Mouse (Mus musculus): Measurements from ENCODE around the gene Tnfrsf19. TPM values are rescaled to one million over a fixed set of nuclear protein-coding genes. Genes with fewer than 3 reads are reported as not detected.

The Tnfrsf19 gene
- polyA plus RNA-seq (2017; shearing (Covaris generic)) = not detected

- ATAC-seq = peak; percentile 90
Observed at GRCm38 (mm10) chr14:61046091-61046681, at the start of gene Tnfrsf19. Tnfrsf19 (minus strand) TSS chr14:61046490.

DNA sequence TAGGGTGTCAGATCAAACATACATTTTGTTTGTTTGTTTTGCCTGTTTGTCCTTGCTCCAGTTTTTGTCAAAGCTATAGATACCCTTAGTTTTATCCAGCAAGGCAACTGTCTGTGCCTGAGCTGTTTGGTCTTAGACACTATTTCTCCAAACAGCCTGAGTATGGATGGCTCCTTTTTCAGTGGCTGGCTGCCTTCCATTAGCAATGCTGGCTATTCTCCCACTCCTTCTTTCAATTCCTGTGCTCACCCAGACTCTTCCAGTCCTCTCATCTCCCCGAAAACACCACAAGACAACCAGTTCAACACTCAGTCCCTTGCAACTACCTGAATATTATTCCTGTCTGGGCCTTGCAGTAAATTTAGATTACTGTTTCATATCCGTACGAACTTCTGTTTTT lies 45.8 kb upstream of the Tnfrsf19 start:
- no peak for ATAC-seq

DNA sequence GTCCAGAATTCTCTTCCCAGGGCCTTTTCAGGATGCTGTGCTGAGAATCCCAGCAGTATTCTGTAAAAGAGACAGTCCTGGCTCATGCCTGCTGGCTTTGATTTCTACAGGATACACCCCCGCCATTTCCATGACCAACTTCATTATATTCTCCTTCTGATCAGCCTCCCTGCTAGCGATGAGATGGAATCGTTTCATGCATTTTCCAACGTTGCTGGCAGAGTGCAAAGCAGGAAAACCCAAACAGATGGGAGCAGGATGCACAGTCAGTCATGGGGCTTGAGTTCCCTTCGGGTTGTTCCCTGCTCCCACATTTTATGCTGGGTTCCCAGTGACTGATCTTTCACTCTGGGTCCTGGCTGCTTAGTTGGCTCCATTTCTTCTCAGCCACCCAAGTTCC lies 44.7 kb upstream of the Tnfrsf19 start:
- no peak for ATAC-seq

- ATAC-seq = no peak
Observed at GRCm38 (mm10) chr14:61088187-61088586, 41.9 kb upstream of the Tnfrsf19 start.

- no peak for ATAC-seq
Observed at GRCm38 (mm10) chr14:61085325-61085724, 39.0 kb upstream of the Tnfrsf19 start.

- no peak for ATAC-seq
Observed at GRCm38 (mm10) chr14:61069555-61069954, 23.3 kb upstream of the Tnfrsf19 start.

- ATAC-seq = peak; percentile 55
Observed at GRCm38 (mm10) chr14:61061729-61062128, 15.4 kb upstream of the Tnfrsf19 start.

DNA sequence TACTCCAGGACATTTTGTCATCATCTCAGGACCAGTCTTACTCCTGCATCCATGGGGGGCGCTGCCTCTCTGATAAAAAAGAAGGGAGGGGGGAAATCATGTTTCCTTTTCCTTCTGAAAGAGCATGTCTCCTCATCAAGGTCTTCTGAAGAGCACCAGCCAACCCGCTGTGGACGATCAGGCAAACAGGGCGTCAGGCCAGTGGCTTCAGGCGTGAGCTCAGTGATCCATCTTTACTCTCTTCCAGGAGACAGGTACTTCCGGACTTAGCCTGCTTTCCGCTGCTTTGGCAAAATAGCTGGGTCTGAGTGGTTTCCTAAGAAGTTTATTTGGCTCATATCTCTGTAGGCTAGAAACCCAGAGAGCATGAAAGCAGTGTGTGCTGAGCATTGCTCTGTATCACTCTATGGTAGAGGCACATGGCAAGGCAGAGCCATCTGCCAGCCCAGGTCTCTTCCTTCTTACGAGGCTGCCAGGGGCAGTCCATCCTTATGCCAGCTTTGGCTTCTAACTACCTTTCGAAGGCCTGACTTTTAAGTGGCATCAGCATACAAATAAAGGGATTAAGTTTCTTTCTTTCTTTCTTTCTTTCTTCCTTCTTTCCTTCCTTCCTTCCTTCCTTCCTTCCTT lies 13.1 kb upstream of the Tnfrsf19 start:
- ATAC-seq = no peak

- ATAC-seq = peak; percentile 56
Observed at GRCm38 (mm10) chr14:61056962-61057361, 10.7 kb upstream of the Tnfrsf19 start.

DNA sequence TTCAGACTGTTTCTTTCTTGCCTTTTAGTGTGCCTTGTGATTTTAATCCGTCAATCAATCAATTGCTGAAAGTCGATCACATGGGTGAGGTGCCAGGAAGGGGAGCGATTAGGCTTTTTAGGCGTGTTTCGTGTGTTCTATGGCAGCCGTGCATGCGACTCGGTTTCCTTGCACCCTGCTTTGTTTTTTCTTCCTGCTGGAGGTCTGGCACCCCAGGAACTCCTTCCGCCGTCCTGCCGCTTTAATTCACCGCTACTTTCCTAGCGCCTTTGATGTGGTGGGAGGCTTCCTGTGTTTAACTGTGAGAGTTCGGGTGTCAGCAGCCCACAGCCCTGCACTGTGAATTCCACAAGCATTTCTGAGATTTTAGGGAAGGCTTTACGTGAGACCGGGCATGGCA lies 10.2 kb upstream of the Tnfrsf19 start:
- ATAC-seq = peak; percentile 89

- ATAC-seq = no peak
Observed at GRCm38 (mm10) chr14:61055864-61056263, 9.6 kb upstream of the Tnfrsf19 start.

DNA sequence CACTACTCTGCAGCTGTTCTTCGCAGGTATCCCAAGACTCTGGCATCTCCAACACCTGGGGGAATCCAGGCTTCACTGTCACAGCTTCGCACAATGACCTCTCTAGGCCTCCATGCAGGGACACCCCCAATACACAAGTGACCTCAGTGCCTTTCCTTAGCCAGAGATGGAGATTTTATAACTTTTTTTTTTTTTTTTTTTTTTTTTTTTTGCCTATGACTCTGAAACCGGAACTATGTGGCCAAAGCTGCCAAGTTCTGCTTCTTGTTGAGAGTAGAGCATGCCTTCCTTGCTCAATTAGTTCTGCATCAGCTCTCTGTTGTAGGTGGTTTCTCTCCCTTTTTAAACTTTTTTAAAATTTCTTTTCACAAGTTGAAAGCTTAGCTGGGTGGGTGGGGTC lies 5.9 kb upstream of the Tnfrsf19 start:
- no peak for ATAC-seq

DNA sequence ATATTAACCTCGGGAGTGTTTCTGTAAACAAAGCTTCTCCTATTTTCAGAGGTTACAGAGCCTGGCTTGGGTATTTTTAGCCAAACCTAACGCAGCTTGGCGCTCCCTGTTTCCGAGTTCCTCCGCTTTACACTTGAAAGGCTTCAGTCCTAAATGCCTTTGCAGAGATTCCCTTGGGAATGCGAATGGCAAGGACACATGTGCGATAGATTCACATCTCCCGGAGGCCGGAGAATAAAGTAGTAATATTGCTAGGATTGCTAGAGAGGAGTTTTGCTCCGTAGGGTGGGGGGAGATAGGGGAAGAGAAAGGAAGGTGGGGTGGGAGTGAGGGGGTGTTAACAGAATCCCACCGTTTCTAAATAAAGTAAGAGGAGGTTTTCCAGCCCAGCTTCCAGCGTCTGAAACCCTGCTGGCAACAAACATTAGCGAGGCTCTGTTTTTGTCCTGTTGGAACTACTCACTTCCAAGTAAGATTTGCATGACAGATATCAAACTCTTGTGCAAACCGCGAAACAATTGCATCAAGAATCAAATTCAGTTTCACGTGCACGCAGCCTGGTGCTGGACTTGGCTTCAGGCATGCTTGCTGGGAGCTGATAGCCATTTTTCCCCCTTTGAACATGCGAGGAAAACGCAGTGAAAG lies 722 bp downstream of the Tnfrsf19 start:
- ATAC-seq = no peak

- no peak for ATAC-seq
Observed at GRCm38 (mm10) chr14:61044316-61044715, 2.0 kb downstream of the Tnfrsf19 start.

GRCm38 (mm10) chr14:61043511-61044310 lies 2.6 kb downstream of the Tnfrsf19 start:
- ATAC-seq = no peak

- no peak for ATAC-seq
Observed at GRCm38 (mm10) chr14:61042291-61042690, 4.0 kb downstream of the Tnfrsf19 start.

DNA sequence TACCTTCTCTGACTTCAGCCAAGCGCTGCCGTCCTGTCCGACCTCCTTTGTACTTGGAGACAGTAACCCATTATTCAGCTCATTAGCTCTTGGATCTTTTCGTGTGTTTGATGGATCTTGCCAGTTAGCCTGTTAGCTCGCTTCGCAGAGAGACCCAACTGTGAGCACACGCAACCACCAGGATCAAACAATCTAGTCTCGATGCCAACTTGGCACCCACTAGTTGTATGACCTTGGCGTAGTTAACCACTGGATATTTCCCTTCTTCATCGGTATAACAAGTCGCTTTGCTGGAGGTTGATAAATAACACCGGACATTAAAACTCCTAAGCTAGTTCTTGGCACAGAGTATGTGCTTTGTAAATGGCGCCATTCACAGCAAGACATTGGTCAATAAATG lies 6.1 kb downstream of the Tnfrsf19 start:
- no peak for ATAC-seq

DNA sequence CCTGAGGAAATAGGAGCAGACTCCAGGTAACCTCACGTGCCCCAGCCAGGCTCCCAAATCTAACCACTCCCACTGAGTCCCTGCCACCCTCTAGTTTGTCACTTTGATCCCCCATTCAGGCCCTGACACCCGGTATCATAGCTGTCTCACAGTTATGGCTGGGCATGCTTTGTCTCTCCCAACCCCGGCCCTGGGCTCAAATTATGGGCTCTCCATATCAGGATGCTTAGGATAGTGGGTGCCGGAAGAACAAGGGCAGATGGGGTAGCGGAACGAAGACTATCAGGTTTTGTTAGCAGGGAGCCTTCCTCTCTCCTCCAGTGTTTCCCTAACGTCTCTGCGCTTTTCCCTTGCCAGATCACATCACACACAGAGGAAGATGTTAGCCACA lies 8.2 kb downstream of the Tnfrsf19 start:
- no peak for ATAC-seq

GRCm38 (mm10) chr14:61037321-61038081 lies 8.8 kb downstream of the Tnfrsf19 start:
- no peak for ATAC-seq

GRCm38 (mm10) chr14:61030366-61030765 lies 15.9 kb downstream of the Tnfrsf19 start:
- ATAC-seq = no peak

DNA sequence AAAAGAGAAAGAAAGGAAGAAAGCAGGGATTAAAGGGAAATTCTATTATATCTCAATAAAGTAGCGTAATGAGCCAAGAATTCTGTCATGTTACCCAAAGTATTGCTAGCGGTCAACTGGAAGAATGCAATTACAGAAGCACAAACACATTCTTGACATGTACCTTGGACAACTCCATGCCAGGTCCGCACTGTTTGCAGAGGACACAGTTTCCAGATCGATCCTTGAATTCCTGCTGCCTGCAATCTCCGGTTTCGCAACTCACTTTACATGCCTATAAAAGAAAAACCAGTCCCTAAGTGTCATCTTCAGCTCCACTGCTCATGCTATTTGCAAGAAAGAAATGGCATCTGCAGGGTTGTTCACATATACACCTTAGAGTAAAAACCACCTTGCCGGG lies 22.3 kb downstream of the Tnfrsf19 start:
- ATAC-seq = no peak

DNA sequence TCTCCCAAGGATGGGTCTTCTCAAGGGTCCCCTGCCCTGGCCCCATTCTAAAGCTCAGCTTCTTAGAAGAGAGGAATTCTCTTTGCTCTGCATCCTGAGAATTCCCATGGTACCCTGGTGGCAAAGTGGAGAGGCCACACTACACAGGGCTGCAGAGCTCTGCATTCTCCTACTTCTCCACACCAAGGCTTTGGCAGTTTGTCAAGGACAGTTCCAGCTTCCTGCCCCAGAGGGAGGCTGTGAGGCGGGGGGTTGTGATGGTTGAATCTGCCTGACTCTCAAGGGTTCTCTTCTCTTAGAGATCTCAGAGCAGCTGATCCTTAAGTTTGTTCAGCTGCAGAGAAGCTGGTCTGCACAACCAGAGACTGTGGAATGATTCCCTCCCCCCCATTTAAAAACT lies 23.9 kb downstream of the Tnfrsf19 start:
- no peak for ATAC-seq

- no peak for ATAC-seq
Observed at GRCm38 (mm10) chr14:61020968-61021367, 25.3 kb downstream of the Tnfrsf19 start.
